Mouse (Mus musculus): ENCODE measurements around the gene Folr2. TPM values are rescaled to one million over a fixed set of nuclear protein-coding genes. Genes with fewer than 3 reads are reported as not detected.

Gene Folr2
- polyA plus RNA-seq (2015; fragmentation: Nextera tagmentation; extraction: Ambion mirVana), result 0.75 and 1.7 TPM in 2 replicates

GRCm38 (mm10) chr7:101857094-101857493 is at the start of gene Folr2:
TSS of gene Folr2 (minus strand) at chr7:101857194.

GRCm38 (mm10) chr7:101906287-101906681 is 49.3 kb upstream of the Folr2 start, which contains the start of gene Tomt:
TSS of gene Tomt (minus strand) at chr7:101906359.

GRCm38 (mm10) chr7:101905561-101906286 is 48.7 kb upstream of the Folr2 start, which contains the start of gene Lamtor1:
TSS of gene Lamtor1 (plus strand) at chr7:101905904.

GRCm38 (mm10) chr7:101870629-101871028 is 13.6 kb upstream of the Folr2 start, which contains the start of gene Folr1:
TSS of gene Folr1 (minus strand) at chr7:101870788.

GRCm38 (mm10) chr7:101863415-101863814 is 6.4 kb upstream of the Folr2 start, which contains the start of gene Anapc15:
TSS of gene Anapc15 (plus strand) at chr7:101863715.

GRCm38 (mm10) chr7:101837606-101838471 is 19.2 kb downstream of the Folr2 start, which contains the start of gene Inppl1:
TSS of gene Inppl1 (minus strand) at chr7:101838229.

GRCm38 (mm10) chr7:101817861-101818401 is 39.1 kb downstream of the Folr2 start, which contains the start of gene Phox2a:
TSS of gene Phox2a (plus strand) at chr7:101818313.

Other genes starting within 250 kb of the Folr2 start
- 15.3 and 16.9 TPM in 2 replicates for gene Clpb, start 193.6 kb downstream of the Folr2 start, polyA plus RNA-seq (2015; fragmentation: Nextera tagmentation; extraction: Ambion mirVana)
- gene Phox2a, start 38.9 kb downstream of the Folr2 start, polyA plus RNA-seq (2015; fragmentation: Nextera tagmentation; extraction: Ambion mirVana), result not detected in 2 replicates
- 7.5 and 8.9 TPM in 2 replicates for gene Inppl1, start 19.0 kb downstream of the Folr2 start, polyA plus RNA-seq (2015; fragmentation: Nextera tagmentation; extraction: Ambion mirVana)
- 65.1 and 69.4 TPM in 2 replicates for gene Anapc15, start 6.5 kb upstream of the Folr2 start, polyA plus RNA-seq (2015; fragmentation: Nextera tagmentation; extraction: Ambion mirVana)
- 2.0 and 3.4 TPM in 2 replicates for gene Folr1, start 13.6 kb upstream of the Folr2 start, polyA plus RNA-seq (2015; fragmentation: Nextera tagmentation; extraction: Ambion mirVana)
- gene Lamtor1, start 48.7 kb upstream of the Folr2 start, polyA plus RNA-seq (2015; fragmentation: Nextera tagmentation; extraction: Ambion mirVana), result 76.7 and 84.5 TPM in 2 replicates
- gene Tomt, start 49.2 kb upstream of the Folr2 start, polyA plus RNA-seq (2015; fragmentation: Nextera tagmentation; extraction: Ambion mirVana), result 0.18 and 0.32 TPM in 2 replicates
- 1.9 and 2.0 TPM in 2 replicates for gene Lrrc51, start 76.7 kb upstream of the Folr2 start, polyA plus RNA-seq (2015; fragmentation: Nextera tagmentation; extraction: Ambion mirVana)
- gene Numa1, start 76.9 kb upstream of the Folr2 start, polyA plus RNA-seq (2015; fragmentation: Nextera tagmentation; extraction: Ambion mirVana), result 33.6 and 35.4 TPM in 2 replicates
- 5.1 and 7.3 TPM in 2 replicates for gene Il18bp, start 161.5 kb upstream of the Folr2 start, polyA plus RNA-seq (2015; fragmentation: Nextera tagmentation; extraction: Ambion mirVana)
- 9.2 and 10.3 TPM in 2 replicates for gene Rnf121, start 208.3 kb upstream of the Folr2 start, polyA plus RNA-seq (2015; fragmentation: Nextera tagmentation; extraction: Ambion mirVana)
- 17.1 and 17.2 TPM in 2 replicates for gene Xndc1, start 208.3 kb upstream of the Folr2 start, polyA plus RNA-seq (2015; fragmentation: Nextera tagmentation; extraction: Ambion mirVana)
- gene Xntrpc, start 208.5 kb upstream of the Folr2 start, polyA plus RNA-seq (2015; fragmentation: Nextera tagmentation; extraction: Ambion mirVana), result 0.43 and 0.53 TPM in 2 replicates
- gene Trpc2, start 225.9 kb upstream of the Folr2 start, polyA plus RNA-seq (2015; fragmentation: Nextera tagmentation; extraction: Ambion mirVana), result not detected in 2 replicates
- 0.14 and 0.30 TPM in 2 replicates for gene Art1, start 244.5 kb upstream of the Folr2 start, polyA plus RNA-seq (2015; fragmentation: Nextera tagmentation; extraction: Ambion mirVana)

All from spleen, postnatal 0 days (tissue).